Mouse (Mus musculus): ENCODE data around the gene Irak3. TPM values are rescaled to one million over a fixed set of nuclear protein-coding genes. Genes with fewer than 3 reads are reported as not detected.

Gene Irak3
- total RNA-seq, 2 experiments from 2014 or later, result 4.6 to 6.2 TPM

DNA sequence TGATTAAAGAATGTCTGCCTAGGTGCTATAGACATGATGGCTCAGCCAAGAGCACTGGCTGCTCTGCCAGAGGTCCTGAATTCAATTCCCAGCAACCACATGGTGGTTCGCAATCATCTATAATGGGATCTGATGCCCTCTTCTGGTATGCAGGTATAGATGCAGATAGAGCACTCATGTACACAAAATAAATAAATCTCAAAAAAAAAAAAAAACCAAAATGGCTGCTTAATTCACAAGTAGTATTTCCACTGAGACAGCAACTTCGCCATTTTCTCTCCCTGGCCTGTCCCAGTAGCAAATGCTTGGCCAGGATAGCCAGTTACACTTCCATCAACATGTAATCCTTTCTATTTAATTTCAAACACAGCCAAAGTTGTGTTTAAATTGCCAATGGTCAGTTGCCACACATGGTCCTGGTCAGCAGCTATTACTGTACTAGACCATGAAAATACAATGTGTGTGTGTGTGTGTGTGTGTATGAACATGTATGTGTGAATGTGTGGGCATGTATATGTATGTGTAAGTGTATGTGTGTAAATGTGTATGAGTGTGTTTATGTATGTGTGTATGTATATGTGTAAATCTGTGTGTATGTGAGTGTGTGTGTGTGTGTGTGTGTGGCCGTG is 90.1 kb downstream of the Irak3 start:
- DNase-seq (ENCODE audit: low spot score in 2 of 2), result no peak

DNA sequence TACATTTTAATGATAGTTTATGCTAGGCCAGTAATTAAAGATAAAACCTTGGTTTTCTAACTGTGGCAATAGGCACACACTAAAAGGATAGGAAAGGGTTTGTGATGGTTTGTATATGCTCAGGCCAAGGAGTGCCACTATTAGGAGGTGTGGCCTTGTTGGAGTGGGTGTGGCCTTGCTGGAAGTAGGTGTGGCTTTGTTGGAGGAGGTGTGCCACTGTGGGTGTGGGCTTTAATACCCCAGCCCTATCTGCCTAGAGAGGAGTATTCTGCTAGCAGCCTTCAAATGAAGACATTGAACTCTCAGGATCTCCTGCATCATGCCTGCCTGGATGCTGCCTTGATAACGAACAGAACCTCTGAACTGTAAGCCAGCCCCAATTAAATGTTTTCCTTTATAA is 101.1 kb downstream of the Irak3 start:
- no peak for DNase-seq (ENCODE audit: low spot score in 2 of 2)

DNA sequence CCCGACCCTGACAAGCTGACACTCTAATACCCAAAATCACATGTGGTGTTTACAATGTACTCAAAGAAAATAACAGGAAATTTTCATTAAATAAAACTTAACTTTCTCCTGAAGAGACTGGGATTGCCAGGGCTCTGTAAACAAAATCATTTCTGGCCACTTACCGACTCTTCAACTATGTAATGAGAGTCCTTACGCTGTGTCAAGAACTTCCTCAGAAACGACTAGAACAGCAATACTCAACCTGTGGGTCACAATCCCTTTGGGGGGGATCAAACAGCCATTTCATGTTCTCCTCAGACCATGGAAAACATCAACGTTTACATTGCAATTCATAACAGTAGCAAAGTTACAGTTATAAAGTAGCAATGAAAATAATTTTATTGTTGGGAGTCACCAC is 104.4 kb downstream of the Irak3 start:
- no peak for DNase-seq (ENCODE audit: low spot score in 2 of 2)

DNA sequence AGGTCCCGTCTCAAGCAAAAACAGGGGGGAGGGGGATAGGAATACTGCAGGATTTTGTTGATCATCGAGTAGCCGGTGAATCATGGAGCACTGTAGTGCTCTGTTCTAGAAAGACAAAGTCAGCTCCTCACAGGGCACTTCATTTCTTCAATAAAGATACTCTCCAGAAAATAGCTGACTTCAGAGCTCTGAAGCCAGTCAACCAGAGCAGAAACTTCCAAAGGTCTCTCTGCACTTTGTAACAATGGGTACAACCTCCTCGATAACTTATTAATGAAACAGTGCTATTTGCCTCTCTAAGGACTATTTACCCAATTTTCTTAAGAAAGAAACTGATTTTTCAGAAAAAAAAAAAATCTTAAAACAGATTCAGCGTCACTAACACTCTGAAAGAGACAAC is 106.2 kb downstream of the Irak3 start:
- no peak for DNase-seq (ENCODE audit: low spot score in 2 of 2)

DNA sequence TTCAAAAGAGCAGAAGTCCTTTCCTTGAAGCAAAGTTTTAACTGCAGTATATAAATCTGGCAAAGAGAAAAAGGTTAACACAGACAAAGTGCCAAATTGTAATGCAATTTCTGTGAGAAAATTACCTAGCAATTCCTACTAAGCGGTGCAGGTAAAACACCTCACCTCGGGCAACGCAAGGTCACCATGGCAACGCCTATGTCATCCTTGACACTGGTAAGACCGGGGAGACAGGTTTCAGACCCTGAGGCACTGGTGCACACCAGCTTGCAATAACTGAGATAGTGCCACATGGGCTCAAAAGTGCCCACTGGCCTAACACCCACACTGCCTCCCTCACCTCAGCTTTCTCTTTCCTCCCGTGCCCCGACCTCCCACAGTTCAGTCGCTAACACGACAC is 106.8 kb downstream of the Irak3 start:
- no peak for DNase-seq (ENCODE audit: low spot score in 2 of 2)

DNA sequence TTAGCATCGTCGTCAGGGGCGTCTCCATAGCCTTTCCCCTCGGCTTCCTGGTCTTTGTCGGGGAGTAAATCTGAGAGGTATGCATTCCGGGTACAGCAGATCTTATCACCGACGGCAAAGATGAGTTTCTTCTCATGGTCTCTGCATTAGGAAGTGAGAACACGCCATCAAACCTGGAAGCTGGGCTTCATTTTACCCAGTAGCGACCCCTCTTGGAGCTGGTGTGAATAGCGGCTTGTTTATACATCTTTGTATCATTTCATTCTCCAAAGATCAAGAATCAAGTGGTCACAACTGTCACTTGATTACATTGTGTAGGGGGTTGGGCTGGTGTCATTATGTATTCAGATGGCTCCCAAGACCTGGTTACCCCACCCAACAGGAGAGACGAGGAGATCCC is 109.4 kb downstream of the Irak3 start:
- no peak for DNase-seq (ENCODE audit: low spot score in 2 of 2)

Other genes with a start within 250 kb of the Irak3 start
- 1 to 10 TPM; 6.2 to 8.1 TPM for gene Helb, start 89.1 kb downstream of the Irak3 start, total RNA-seq (2021)
- gene Tmbim4, start 540 bp downstream of the Irak3 start, total RNA-seq (2021), result 10 to 100 TPM; 67.2 to 69.4 TPM
- gene Llph, start 24.9 kb upstream of the Irak3 start, total RNA-seq (2021), result 10 to 100 TPM; 18.9 to 19.6 TPM

Data from gastrocnemius, postnatal 4 days (tissue).